Mouse (Mus musculus) ES-Bruce4 (cell line): ENCODE data around the gene Gm16253.

Source experiments
- CTCF ChIP-seq: IDR thresholded peaks from one replicate; pipeline ENCODE4 v1.8.1; 2011; ENCODE audit warnings: low read depth, low read length
- EP300 ChIP-seq: IDR thresholded peaks from 2 replicates; pipeline ENCODE4 v1.6.1; 2011; ENCODE audit warnings: low read depth, low read length; ENCODE audit not compliant: insufficient read depth

DNA sequence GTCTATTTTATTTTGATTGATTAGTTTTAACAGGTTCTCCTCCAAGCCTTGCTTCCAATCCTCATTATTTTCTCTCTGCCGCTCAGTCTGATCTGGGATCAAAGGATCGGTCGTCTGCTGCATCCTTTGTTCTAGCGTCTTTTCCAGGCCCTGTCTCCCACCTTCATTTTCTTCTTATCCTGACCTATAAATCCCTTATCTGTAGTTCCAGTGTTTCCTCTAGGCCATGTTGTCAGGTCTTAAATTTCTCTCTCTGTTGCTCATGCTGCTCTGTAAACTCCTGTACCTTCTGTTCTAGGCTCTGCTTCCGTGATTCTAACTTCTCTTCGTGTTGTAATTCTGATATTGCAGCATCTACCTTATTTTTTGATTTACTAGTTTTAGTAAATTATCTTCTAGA, 36.0 kb upstream of the Gm16253 start:
- TF ChIP-seq CTCF (no peak), EP300 (no peak)
